Mouse (Mus musculus): Measurements from ENCODE around the gene Ttf2.

Ttf2 gene

GRCm38 (mm10) chr3:100979290-100979689 lies 9.8 kb upstream of the Ttf2 start:
- no peak for DNase-seq (ENCODE audit: low read depth, low spot score)

GRCm38 (mm10) chr3:100973906-100974305 lies 4.4 kb upstream of the Ttf2 start:
- peak; percentile 82 for DNase-seq (ENCODE audit: low read depth, low spot score)

- peak; percentile 27 for DNase-seq (ENCODE audit: low read depth, low spot score)
Measured at GRCm38 (mm10) chr3:100963849-100964542, 5.5 kb downstream of the Ttf2 start.

- DNase-seq (ENCODE audit: low read depth, low spot score), result no peak
Measured at GRCm38 (mm10) chr3:100961501-100961900, 8.0 kb downstream of the Ttf2 start.

GRCm38 (mm10) chr3:100961007-100961406 lies 8.5 kb downstream of the Ttf2 start:
- no peak for DNase-seq (ENCODE audit: low read depth, low spot score)

GRCm38 (mm10) chr3:100954616-100955015 lies 14.8 kb downstream of the Ttf2 start:
- DNase-seq (ENCODE audit: low read depth, low spot score), result no peak

GRCm38 (mm10) chr3:100951531-100951930 lies 17.9 kb downstream of the Ttf2 start:
- no peak for DNase-seq (ENCODE audit: low read depth, low spot score)

- DNase-seq (ENCODE audit: low read depth, low spot score), result no peak
Measured at GRCm38 (mm10) chr3:100947286-100947685, 22.2 kb downstream of the Ttf2 start.

GRCm38 (mm10) chr3:100940496-100941037 lies 28.9 kb downstream of the Ttf2 start:
- no peak for DNase-seq (ENCODE audit: low read depth, low spot score)

GRCm38 (mm10) chr3:100938211-100938610 lies 31.3 kb downstream of the Ttf2 start:
- no peak for DNase-seq (ENCODE audit: low read depth, low spot score)

GRCm38 (mm10) chr3:100936201-100936600 lies 33.3 kb downstream of the Ttf2 start:
- no peak for DNase-seq (ENCODE audit: low read depth, low spot score)

GRCm38 (mm10) chr3:100935521-100935920 lies 33.9 kb downstream of the Ttf2 start:
- no peak for DNase-seq (ENCODE audit: low read depth, low spot score)

- no peak for DNase-seq (ENCODE audit: low read depth, low spot score)
Measured at GRCm38 (mm10) chr3:100932077-100932944, 37.2 kb downstream of the Ttf2 start.

GRCm38 (mm10) chr3:100931332-100932076 lies 38.0 kb downstream of the Ttf2 start:
- DNase-seq (ENCODE audit: low read depth, low spot score), result no peak

- DNase-seq (ENCODE audit: low read depth, low spot score), result no peak
Measured at GRCm38 (mm10) chr3:100925176-100925575, 44.3 kb downstream of the Ttf2 start.

GRCm38 (mm10) chr3:100924065-100924732 lies 45.3 kb downstream of the Ttf2 start:
- peak; percentile 38 for DNase-seq (ENCODE audit: low read depth, low spot score)

GRCm38 (mm10) chr3:100922506-100923375 lies 46.7 kb downstream of the Ttf2 start:
- DNase-seq (ENCODE audit: low read depth, low spot score), result peak; percentile 42

- DNase-seq (ENCODE audit: low read depth, low spot score), result peak; percentile 100
Measured at GRCm38 (mm10) chr3:100921825-100922505, 47.5 kb downstream of the Ttf2 start, which contains the start of gene Trim45. Gene Trim45 (plus strand): TSS chr3:100922202.

GRCm38 (mm10) chr3:100920611-100921140 lies 48.8 kb downstream of the Ttf2 start:
- no peak for DNase-seq (ENCODE audit: low read depth, low spot score)

Measured in telencephalon, adult 2 months (tissue).